In genomic region chrX:7968226-7968625, GRCm38 (mm10) we compare ENCODE assay signal across 22 mouse cellular contexts. TPM values are rescaled to one million over a fixed set of nuclear protein-coding genes. Genes with fewer than 3 reads are reported as not detected.
DNase-seq lines count a peak whose midpoint lies in the region; ATAC-seq lines count a peak whose summit lies in the region.
"Had no signal": no experiment of that assay in that cellular context is flagged by ENCODE, and none has a peak within 500 bp of the region (broad histone marks: within the 10 kb centered on the region; RNA-seq: fewer than 3 reads in every experiment).

No protein-coding gene starts in this region.

- ATAC-seq in kidney, embryonic 16.5 days (ENCODE audit: low FRiP score, low TSS enrichment): peak; percentile 27; the same call in 1 of the 2 replicates
- peak; percentile 26; the same call in 1 of the 2 replicates for ATAC-seq in common myeloid progenitor, adult 5-6 weeks (replicated peaks; ENCODE audit: low read depth, poor library complexity, severe bottlenecking)
- peak; percentile 80 for ATAC-seq in liver, embryonic 15.5 days (ENCODE audit: insufficient read depth)
- ATAC-seq: midbrain, embryonic 15.5 days had no signal

- H3K9ac ChIP-seq in kidney, embryonic 16.5 days (replicated peaks; ENCODE audit: low read length): no peak overlapping the region
- peak overlapping the region; percentile 45 for H3K9ac ChIP-seq in liver, embryonic 15.5 days
- H3K9ac ChIP-seq: intestine, embryonic 15.5 days; limb, embryonic 13.5 days; midbrain, embryonic 15.5 days had no signal

- H3K4me1 ChIP-seq in kidney, embryonic 16.5 days (ENCODE audit: insufficient read depth, low read length): no peaks in the 10 kb centered on the region
- H3K4me1 ChIP-seq in liver, embryonic 15.5 days (replicated peaks): peaks cover 44% of the 10 kb centered on the region
- no peaks in the 10 kb centered on the region for H3K4me1 ChIP-seq in midbrain, embryonic 10.5 days
- H3K4me1 ChIP-seq: intestine, embryonic 15.5 days; limb, embryonic 13.5 days; midbrain, embryonic 15.5 days had no signal

- 75% methylated on average over 8 of the region's 8 CpGs for whole genome bisulfite sequencing in kidney, embryonic 16.5 days
- 33% methylated on average over 8 of the region's 8 CpGs for WGBS in liver, embryonic 15.5 days (ENCODE audit: insufficient replicate concordance)
- 86% methylated on average over 8 of the region's 8 CpGs for WGBS in midbrain, embryonic 10.5 days

- H3K27ac ChIP-seq in kidney, embryonic 16.5 days (ENCODE audit: low read length): no peak overlapping the region
- H3K27ac ChIP-seq in liver, embryonic 15.5 days (replicated peaks): peak overlapping the region; percentile 93
- no peak overlapping the region for H3K27ac ChIP-seq in midbrain, embryonic 10.5 days (replicated peaks)
- H3K27ac ChIP-seq: heart, adult 2 months; intestine, embryonic 15.5 days; kidney, postnatal 0 days; limb, embryonic 13.5 days; midbrain, embryonic 15.5 days had no signal

- no peak overlapping the region for H3K4me3 ChIP-seq in kidney, embryonic 16.5 days (ENCODE audit: low read length)
- peak overlapping the region; percentile 68 for H3K4me3 ChIP-seq in liver, embryonic 15.5 days (replicated peaks)
- no peak overlapping the region for H3K4me3 ChIP-seq in midbrain, embryonic 10.5 days
- H3K4me3 ChIP-seq: heart, adult 2 months; intestine, embryonic 15.5 days; limb, embryonic 13.5 days; midbrain, embryonic 15.5 days had no signal

- H3K27me3 ChIP-seq in kidney, embryonic 16.5 days (ENCODE audit: insufficient read depth, low read length): no peaks in the 10 kb centered on the region
- H3K27me3 ChIP-seq in liver, embryonic 15.5 days: no peaks in the 10 kb centered on the region
- H3K27me3 ChIP-seq in midbrain, embryonic 10.5 days (ENCODE audit: low read depth, poor library complexity, severe bottlenecking): no peaks in the 10 kb centered on the region
- H3K27me3 ChIP-seq: intestine, embryonic 15.5 days; limb, embryonic 13.5 days; midbrain, embryonic 15.5 days had no signal

- no peak for DNase-seq in kidney, adult 9 months
- DNase-seq in spleen, postnatal 4 days (ENCODE audit: low spot score in 2 of 2): peak; percentile 45 to 70
- no peak for DNase-seq in urinary bladder, postnatal 14 days (ENCODE audit: low spot score)
- DNase-seq in right cerebral cortex, adult 2 months (ENCODE audit: low spot score in 2 of 2): no peak
- DNase-seq in midbrain, embryonic 10.5 days (ENCODE audit: low spot score): no peak
- DNase-seq: adrenal gland, postnatal 10 days; cerebellum, postnatal 10 days; heart, adult 2 months; lung, postnatal 14 days; right cerebral cortex, postnatal 25 days had no signal

- no peaks in the 10 kb centered on the region for H3K36me3 ChIP-seq in kidney, embryonic 16.5 days (ENCODE audit: insufficient read depth, low read length)
- 0 out of 2 replicates have a peak, but pooled peaks cover 9% of the 10 kb centered on the region for H3K36me3 ChIP-seq in liver, embryonic 15.5 days (replicated peaks)
- no peaks in the 10 kb centered on the region for H3K36me3 ChIP-seq in midbrain, embryonic 10.5 days
- H3K36me3 ChIP-seq: intestine, embryonic 15.5 days; limb, embryonic 13.5 days; midbrain, embryonic 15.5 days had no signal

- H3K9me3 ChIP-seq in kidney, embryonic 16.5 days (ENCODE audit: low read length): no peaks in the 10 kb centered on the region
- H3K9me3 ChIP-seq in liver, embryonic 15.5 days (replicated peaks): no peaks in the 10 kb centered on the region
- peaks cover 8% of the 10 kb centered on the region for H3K9me3 ChIP-seq in midbrain, embryonic 10.5 days (replicated peaks)
- H3K9me3 ChIP-seq: intestine, embryonic 15.5 days; limb, embryonic 13.5 days; midbrain, embryonic 15.5 days had no signal

- H3K4me2 ChIP-seq in kidney, embryonic 16.5 days (replicated peaks; ENCODE audit: low read depth, low read length): no peak overlapping the region
- H3K4me2 ChIP-seq in liver, embryonic 15.5 days: peak overlapping the region; percentile 71
- H3K4me2 ChIP-seq: intestine, embryonic 15.5 days; limb, embryonic 13.5 days; midbrain, embryonic 15.5 days had no signal

RNA-seq across cellular contexts. Expression of gene Gata1, which starts 9.6 kb away (rescaled TPM):
- polyA plus RNA-seq in kidney, embryonic 16.5 days (2015; fragmentation: Nextera tagmentation; extraction: Ambion mirVana): 0.58 and 0.69 TPM in 2 replicates
- total RNA-seq in common myeloid progenitor, adult 5-6 weeks (2017): 46.7 and 51.4 TPM in 2 replicates
- polyA plus RNA-seq in liver, embryonic 15.5 days (2015; fragmentation: Nextera tagmentation; extraction: Ambion mirVana): 117 and 126 TPM in 2 replicates
- 5.4 and 7.8 TPM in 2 replicates for polyA plus RNA-seq in midbrain, embryonic 10.5 days (2016; fragmentation: Nextera tagmentation; extraction: Ambion mirVana)
- total RNA-seq: layer of hippocampus, adult 8-10 months; left cerebral cortex, adult 8-10 months had no signal

RNA-seq across cellular contexts. Expression of gene Hdac6, which starts 20.5 kb away (rescaled TPM):
- polyA plus RNA-seq in kidney, embryonic 16.5 days (2015; fragmentation: Nextera tagmentation; extraction: Ambion mirVana): 65.3 and 69.8 TPM in 2 replicates
- 11.0 and 13.1 TPM in 2 replicates for total RNA-seq in common myeloid progenitor, adult 5-6 weeks (2017)
- polyA plus RNA-seq in liver, embryonic 15.5 days (2015; fragmentation: Nextera tagmentation; extraction: Ambion mirVana): 10.7 and 12.1 TPM in 2 replicates
- 71.7 and 85.0 TPM in 2 replicates for polyA plus RNA-seq in midbrain, embryonic 10.5 days (2016; fragmentation: Nextera tagmentation; extraction: Ambion mirVana)

RNA-seq across cellular contexts. Expression of gene Eras, which starts 39.8 kb away (rescaled TPM):
- polyA plus RNA-seq in kidney, embryonic 16.5 days (2015; fragmentation: Nextera tagmentation; extraction: Ambion mirVana): not detected in 2 replicates
- total RNA-seq in common myeloid progenitor, adult 5-6 weeks (2017): not detected in 2 replicates
- polyA plus RNA-seq in liver, embryonic 15.5 days (2015; fragmentation: Nextera tagmentation; extraction: Ambion mirVana): not detected in 2 replicates
- 0.19 TPM in 1 of 2 replicates, not detected in the other for polyA plus RNA-seq in midbrain, embryonic 10.5 days (2016; fragmentation: Nextera tagmentation; extraction: Ambion mirVana)
- total RNA-seq: adrenal gland, postnatal 10 days; gastrocnemius, adult 8-10 months; heart, adult 2 months; hematopoietic stem cell, adult 5-6 weeks; layer of hippocampus, adult 8-10 months; left cerebral cortex, adult 8-10 months had no signal
- polyA plus RNA-seq: C2C12; heart, adult 2 months; intestine, embryonic 15.5 days; kidney, postnatal 0 days; limb, embryonic 13.5 days; midbrain, embryonic 15.5 days had no signal

RNA-seq across cellular contexts. Expression of gene Pcsk1n, which starts 48.6 kb away (rescaled TPM):
- 1.4 and 2.3 TPM in 2 replicates for polyA plus RNA-seq in kidney, embryonic 16.5 days (2015; fragmentation: Nextera tagmentation; extraction: Ambion mirVana)
- not detected in 2 replicates for total RNA-seq in common myeloid progenitor, adult 5-6 weeks (2017)
- 0.12 and 0.18 TPM in 2 replicates for polyA plus RNA-seq in liver, embryonic 15.5 days (2015; fragmentation: Nextera tagmentation; extraction: Ambion mirVana)
- polyA plus RNA-seq in midbrain, embryonic 10.5 days (2016; fragmentation: Nextera tagmentation; extraction: Ambion mirVana): 13.3 and 26.7 TPM in 2 replicates
- total RNA-seq: gastrocnemius, adult 8-10 months; hematopoietic stem cell, adult 5-6 weeks had no signal
- polyA plus RNA-seq: C2C12 had no signal

RNA-seq across cellular contexts. Expression of gene Glod5, which starts 50.1 kb away (rescaled TPM):
- polyA plus RNA-seq in kidney, embryonic 16.5 days (2015; fragmentation: Nextera tagmentation; extraction: Ambion mirVana): 0.34 and 0.64 TPM in 2 replicates
- total RNA-seq in common myeloid progenitor, adult 5-6 weeks (2017): not detected in 2 replicates
- 0.26 and 0.36 TPM in 2 replicates for polyA plus RNA-seq in liver, embryonic 15.5 days (2015; fragmentation: Nextera tagmentation; extraction: Ambion mirVana)
- 0.54 and 0.56 TPM in 2 replicates for polyA plus RNA-seq in midbrain, embryonic 10.5 days (2016; fragmentation: Nextera tagmentation; extraction: Ambion mirVana)
- total RNA-seq: gastrocnemius, adult 8-10 months; heart, adult 2 months; hematopoietic stem cell, adult 5-6 weeks; layer of hippocampus, adult 8-10 months had no signal
- polyA plus RNA-seq: C2C12; heart, adult 2 months; limb, embryonic 13.5 days had no signal

Comparison
In these comparisons a context has a peak if more than half of its experiments do, and no peak if none do; other contexts are left out.
1. ATAC-seq: peak in every context shown above with its lines; median percentile 80 in liver, embryonic 15.5 days; 27 in kidney, embryonic 16.5 days; 26 in common myeloid progenitor, adult 5-6 weeks.
2. DNase-seq: peak in spleen, postnatal 4 days (2 of 2); none in kidney, adult 9 months (single experiment), urinary bladder, postnatal 14 days (single experiment), right cerebral cortex, adult 2 months (0 of 2) and midbrain, embryonic 10.5 days (single experiment).
3. RNA of gene Gata1, which starts 9.6 kb away (polyA plus RNA-seq): 117 to 126 TPM in liver, embryonic 15.5 days; 5.4 to 7.8 TPM in midbrain, embryonic 10.5 days and 0.58 to 0.69 TPM in kidney, embryonic 16.5 days; every median in the first group is over 10 times any median in the second.